Mouse (Mus musculus) adrenal gland, postnatal 4 days (tissue): ENCODE measurements around the gene Myod1. TPM values are rescaled to one million over a fixed set of nuclear protein-coding genes. Genes with fewer than 3 reads are reported as not detected.
A peak's percentile ranks its signal among the peaks of the same experiment; 100 is the strongest.

Source experiments
- DNase-seq, 2 experiments: peaks; one replicate each; pipeline ENCODE4 v3.0.0; 2021 to 2022; ENCODE audit warnings: low spot score in 2 of 2, mixed read lengths in 2 of 2
- total RNA-seq, 2 experiments: library from RNA; stranded (reverse); gene quantifications; 2 replicates each; pipeline ENCODE4 v1.2.3; 2021

The Myod1 gene
- total RNA-seq, 2 experiments from 2014 or later, result 0.48 to 1.6 TPM

DNA sequence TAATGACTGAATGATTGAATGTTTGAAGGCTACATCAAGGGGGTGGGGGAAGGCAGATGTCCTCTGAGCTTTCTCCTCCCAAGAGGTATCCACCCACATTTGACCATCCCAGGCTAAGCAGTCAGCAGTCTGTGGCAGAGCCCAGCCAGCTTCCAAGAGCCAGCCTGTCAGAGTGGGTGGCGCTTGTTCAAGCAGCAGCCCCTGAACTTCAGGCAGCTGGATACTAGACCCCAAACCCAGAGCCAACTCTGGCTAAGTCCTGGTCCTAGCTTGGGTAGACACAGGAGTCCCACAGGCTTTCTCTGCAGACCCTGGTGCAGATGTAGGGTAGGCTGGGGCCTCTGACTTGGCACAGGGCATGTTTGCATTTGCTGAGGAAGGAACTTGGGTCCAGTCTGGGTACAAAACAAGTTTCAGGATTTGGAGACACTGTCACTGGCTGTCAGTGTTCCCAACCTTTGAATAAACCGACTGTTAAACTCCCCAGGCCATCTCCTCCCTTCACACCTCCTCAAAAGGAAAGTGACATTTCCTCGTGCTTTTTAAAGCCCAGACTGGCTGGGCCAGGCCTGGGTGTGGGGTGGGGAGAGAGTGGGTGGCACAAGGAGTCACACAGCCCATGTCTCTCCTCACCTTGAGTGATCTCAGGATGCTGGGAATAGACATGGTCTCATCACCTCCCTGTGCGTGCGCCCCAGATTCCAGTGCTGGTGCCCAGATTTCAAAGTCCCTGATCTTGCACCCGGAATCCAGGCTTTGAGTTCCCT lies 37.9 kb downstream of the Myod1 start:
- no peak for DNase-seq

GRCm38 (mm10) chr7:46415818-46416425 lies 39.6 kb downstream of the Myod1 start:
- DNase-seq, result no peak

DNA sequence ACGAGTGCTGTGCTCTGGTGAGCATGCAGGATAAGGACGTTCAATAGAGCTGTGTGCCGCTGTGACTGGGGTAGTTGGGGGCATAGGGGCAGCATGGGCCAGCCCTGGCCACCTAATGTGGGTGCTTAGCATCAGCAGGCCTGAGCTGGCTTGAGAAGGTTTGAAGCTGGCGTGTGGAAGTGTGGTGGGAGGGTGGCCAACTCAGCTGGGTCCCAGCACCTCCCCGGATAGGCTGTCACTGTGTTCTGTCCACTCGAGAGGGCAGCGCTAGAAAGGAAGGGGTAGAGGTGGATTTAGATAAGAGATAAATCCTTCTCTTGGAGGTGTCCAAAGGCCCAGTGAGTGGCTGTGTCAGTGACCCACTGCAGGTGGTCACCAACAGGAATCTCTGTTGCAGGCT lies 41.2 kb downstream of the Myod1 start:
- DNase-seq, result no peak

GRCm38 (mm10) chr7:46418102-46418622 lies 41.9 kb downstream of the Myod1 start:
- DNase-seq, result no peak

- DNase-seq, result no peak
Measured at GRCm38 (mm10) chr7:46421535-46421934, 45.3 kb downstream of the Myod1 start.

GRCm38 (mm10) chr7:46422052-46422763 lies 45.9 kb downstream of the Myod1 start:
- DNase-seq, result no peak

DNA sequence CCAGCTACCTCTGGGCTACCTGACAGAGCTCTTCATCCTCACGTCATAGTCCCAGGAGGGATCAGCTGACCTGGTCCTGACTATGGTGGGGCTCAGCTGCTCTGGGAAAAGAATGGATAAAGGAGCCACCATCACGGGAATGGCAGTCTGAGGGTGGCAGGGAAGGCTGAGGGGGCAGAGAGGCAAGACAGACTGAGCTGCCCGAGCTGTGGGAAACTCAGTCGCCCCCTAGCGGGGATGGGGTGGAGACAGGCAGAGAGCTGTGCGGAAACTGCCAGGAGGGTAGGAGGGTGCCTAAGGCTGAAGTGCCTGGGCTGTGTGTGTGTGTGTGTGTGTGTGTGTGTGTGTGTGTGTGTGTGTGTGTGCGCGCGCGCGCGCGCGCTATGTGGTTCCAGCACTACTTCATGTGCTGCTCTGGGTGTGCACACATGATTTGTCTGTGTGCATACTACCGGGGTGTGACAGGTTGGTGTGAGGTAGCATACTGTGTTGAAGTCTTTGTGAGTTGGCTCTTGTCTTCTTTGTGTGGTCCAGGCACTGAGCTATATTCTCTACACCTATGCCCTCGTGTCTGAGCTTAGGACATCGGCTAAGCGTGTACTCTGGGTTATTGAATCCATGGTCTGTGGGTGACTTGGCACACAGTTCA lies 46.6 kb downstream of the Myod1 start:
- peak; percentile 15 to 29 for DNase-seq

- DNase-seq, result no peak
Measured at GRCm38 (mm10) chr7:46423951-46424350, 47.7 kb downstream of the Myod1 start.

- no peak for DNase-seq
Measured at GRCm38 (mm10) chr7:46425012-46425411, 48.7 kb downstream of the Myod1 start.

Other genes with a start within 250 kb of the Myod1 start
- 1 to 10 TPM in 1 of 2 experiments, under 1 TPM in 1; 0.76 to 9.4 TPM for gene Abcc8, start 196.4 kb upstream of the Myod1 start, total RNA-seq
- gene Ush1c, start 138.0 kb upstream of the Myod1 start, total RNA-seq, result 10 to 100 TPM in 1 of 2 experiments, 1 to 10 TPM in 1; 1.6 to 11.5 TPM
- gene Otog, start 135.5 kb upstream of the Myod1 start, total RNA-seq, result not detected
- gene Kcnc1, start 20.0 kb downstream of the Myod1 start, total RNA-seq, result 1 to 10 TPM; 1.0 to 3.0 TPM